Mouse (Mus musculus): ENCODE data around the gene Klhl9.
"Not testable (repeated sequence)": the region's sequence is repeated elsewhere in the genome, so short reads cannot be mapped to it uniquely, and the experiment has no call there.

Klhl9 gene

GRCm38 (mm10) chr4:88721791-88722721 lies at the start of gene Klhl9, which contains the start of gene Gm26566:
TSS of gene Klhl9 (minus strand) at chr4:88722465.
TSS of gene Gm26566 (plus strand) at chr4:88721805.
- peak; percentile 95 to 97 for DNase-seq

- DNase-seq = peak; percentile 47 to 55
These were observed 41.2 kb upstream of the Klhl9 start for GRCm38 (mm10) chr4:88763384-88764018.

DNA sequence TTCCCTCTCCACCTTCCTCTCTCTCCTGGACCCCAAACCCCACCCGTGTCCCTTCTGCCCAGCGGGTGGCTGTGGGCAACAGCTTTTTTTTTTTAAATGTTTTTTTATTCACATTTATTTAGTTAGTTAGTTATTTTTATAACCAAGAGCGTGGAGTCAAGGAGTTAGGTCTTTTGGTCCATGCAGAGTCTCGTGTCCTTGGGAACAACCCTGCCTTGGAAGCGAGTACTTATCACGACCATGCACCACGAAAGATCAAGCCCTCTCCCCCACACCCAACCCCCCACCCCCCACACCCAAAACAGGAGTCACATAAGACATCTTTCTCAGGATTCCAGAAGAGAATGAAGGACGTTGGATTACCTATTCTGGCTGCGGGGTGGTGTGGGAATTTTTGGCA lies 40.1 kb upstream of the Klhl9 start:
- DNase-seq = peak in 1 of 2 experiments; percentile 33

DNA sequence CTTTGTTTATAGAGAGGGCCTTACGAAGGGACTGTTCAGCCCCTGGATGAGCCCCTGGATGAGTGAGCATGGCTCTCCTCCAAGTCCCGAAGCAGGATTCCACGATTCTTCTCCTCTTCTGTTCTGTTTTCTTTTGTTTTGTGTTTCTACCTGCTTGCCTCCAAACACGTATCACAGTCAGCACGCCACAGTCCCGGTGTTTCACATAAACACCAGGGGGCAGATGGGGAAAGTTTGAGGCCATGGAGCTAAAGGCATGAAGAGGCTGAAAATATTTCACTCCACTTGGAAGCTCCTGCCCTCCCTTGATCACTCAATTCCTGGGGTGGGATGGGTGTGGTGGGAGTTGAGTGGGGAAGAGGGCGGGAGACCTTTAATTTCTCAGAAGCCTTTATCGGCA lies 39.5 kb upstream of the Klhl9 start:
- DNase-seq = peak; percentile 61 to 65

DNA sequence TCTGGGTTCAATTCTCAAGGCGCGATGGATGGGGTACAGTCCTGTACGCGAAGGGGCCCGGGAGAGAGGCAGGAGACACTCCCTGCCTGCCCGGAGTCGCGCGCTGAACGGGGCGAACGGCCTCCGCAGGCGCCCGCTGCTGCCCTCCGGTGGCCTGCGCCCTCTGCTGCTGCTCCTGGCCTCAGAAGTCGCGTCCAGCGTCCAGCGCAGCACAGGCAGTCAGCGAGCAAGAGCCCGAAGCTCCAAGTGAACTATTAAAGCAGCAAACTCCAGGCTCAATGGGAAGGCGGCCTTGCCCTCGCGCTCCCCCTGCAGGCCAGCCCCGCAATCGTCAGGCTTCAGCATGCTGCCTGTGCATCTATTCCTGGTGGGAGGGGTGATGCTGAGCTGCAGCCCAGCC lies 38.2 kb upstream of the Klhl9 start:
- peak; percentile 71 to 79 for DNase-seq

DNA sequence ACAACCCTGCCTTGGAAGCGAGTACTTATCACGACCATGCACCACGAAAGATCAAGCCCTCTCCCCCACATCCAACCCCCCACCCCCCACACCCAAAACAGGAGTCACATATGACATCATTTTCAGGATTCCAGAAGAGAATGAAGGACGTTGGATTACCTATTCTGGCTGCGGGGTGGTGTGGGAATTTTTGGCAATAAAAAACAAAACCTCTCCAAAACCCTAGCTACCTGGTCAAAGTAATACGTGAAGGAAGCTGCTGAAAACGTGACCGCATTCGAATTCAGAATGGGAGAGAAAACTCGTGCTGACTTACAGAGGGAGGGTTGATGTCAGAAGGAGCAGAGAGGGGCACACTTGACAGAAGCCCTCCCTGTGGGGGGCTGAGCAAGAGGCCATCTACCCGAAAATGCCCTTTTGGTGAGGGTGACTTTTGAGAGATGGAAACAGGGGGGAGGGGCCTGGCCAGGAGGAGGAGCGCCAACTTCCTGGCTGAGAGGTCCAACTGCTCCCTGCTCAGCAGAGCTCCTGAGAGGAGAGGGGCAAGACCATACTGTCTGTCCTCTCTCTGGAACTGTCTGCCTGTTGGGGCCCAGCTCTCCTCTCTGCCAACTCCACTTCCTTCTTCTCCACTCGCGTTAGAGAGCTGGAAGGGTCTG lies 37.5 kb upstream of the Klhl9 start, which contains the start of gene Gm13283:
Gm13283 (plus strand) TSS at position 510 of the 659 bp plus-strand sequence.
- peak; percentile 37 to 39 for DNase-seq

GRCm38 (mm10) chr4:88758751-88759150 lies 36.5 kb upstream of the Klhl9 start:
- DNase-seq = not testable (repeated sequence)

DNA sequence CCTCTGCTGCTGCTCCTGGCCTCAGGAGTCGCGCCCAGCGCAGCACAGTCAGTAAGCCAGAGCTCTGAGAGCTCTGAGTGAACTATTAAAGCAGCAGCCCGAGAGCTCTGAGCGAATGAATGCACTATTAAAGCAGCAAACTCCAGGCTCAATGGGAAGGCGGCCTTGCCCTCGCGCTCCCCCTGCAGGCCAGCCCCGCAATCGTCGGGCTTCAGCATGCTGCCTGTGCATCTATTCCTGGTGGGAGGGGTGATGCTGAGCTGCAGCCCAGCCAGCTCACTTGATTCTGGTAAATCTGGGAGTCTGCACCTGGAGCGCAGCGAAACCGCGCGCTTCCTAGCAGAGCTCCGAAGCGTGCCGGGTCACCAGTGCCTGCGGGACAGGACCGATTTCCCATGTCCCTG lies 35.4 kb upstream of the Klhl9 start:
- DNase-seq = peak; percentile 90 to 93

DNA sequence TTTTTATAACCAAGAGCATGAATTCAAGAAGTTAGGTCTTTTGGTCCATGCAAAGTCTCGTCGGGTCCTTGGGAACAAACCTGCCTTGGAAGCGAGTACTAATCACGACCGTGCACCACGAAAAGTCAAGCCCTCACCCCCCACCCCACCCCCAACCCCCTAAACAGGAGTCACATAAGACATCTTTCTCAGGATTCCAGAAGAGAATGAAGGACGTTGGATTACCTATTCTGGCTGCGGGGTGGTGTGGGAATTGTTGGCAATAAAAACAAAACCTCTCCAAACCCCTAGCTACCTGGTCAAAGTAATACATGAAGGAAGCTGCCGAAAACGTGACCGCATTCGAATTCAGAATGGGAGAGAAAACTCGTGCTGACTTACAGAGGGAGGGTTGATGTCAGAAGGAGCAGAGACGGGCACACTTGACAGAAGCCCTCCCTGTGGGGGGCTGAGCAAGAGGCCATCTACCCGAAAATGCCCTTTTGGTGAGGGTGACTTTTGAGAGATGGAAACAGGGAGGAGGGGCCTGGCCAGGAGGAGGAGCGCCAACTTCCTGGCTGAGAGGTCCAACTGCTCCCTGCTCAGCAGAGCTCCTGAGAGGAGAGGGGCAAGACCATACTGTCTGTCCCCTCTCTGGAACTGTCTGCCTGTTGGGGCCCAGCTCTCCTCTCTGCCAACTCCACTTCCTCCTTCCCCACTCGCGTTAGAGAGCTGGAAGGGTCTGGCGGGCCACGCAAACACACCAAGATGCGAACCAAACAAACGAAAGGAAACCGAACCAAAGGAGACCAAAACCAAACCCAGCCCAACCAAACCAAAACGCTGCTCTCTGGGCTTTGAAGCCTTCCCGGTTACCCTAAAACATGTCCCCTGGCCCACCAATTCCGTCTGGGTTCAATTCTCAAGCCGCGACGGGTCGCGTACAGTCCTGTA lies 34.6 kb upstream of the Klhl9 start:
- DNase-seq = peak in 1 of 2 experiments; percentile 20

GRCm38 (mm10) chr4:88754818-88755340 lies 32.6 kb upstream of the Klhl9 start, which contains the start of gene Gm13271:
TSS of gene Gm13271 (plus strand) at chr4:88754868.
- peak; percentile 67 to 75 for DNase-seq

DNA sequence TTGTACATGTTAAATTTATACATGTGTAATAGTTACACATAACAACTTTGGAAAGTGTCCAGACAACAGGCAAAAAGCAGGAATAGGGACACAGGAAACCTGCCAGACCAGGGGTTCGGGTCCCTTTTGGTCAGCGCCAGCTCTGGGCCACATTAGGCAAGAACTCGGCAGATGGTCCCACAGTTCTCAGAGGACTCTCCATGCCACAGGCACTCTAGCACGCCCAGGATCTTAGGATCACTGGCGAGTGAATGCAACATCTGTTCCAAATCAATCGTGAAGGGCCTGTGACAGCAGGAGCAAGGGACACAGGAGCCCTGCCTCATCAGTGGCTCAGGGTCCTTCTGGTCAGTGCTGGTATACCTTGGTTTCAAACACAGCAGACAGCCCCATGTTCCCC lies 27.7 kb upstream of the Klhl9 start:
- DNase-seq = no peak

GRCm38 (mm10) chr4:88744207-88744606 lies 21.9 kb upstream of the Klhl9 start:
- no peak for DNase-seq

DNA sequence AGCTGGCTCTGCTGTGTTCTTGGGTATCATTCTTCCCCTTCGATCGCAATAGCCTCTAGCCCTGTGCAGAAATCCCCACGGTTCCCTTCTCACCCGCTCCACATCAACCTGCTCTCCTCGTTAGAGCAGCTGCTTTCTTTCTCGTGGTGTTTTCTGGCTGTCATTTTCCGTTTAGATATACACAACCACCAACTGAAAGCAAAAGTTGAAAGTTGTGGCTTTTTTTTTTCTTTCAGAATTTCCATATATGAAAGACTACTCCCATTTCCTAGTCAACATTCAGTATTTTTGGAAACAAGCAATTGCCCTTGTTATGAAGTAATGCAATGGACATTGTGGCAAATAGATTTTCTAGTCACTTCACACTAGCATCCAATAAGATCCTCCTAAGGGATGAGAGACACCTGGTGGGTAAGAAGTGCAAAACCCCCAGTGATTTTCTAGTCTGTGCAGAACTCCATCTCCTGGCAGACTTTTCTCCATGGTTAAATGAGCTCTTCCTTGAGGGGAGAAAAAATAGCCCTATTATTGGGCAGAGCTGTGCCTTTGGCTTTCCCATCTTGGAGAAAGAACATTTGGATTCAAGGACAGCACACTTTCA lies 20.6 kb upstream of the Klhl9 start:
- no peak for DNase-seq

DNA sequence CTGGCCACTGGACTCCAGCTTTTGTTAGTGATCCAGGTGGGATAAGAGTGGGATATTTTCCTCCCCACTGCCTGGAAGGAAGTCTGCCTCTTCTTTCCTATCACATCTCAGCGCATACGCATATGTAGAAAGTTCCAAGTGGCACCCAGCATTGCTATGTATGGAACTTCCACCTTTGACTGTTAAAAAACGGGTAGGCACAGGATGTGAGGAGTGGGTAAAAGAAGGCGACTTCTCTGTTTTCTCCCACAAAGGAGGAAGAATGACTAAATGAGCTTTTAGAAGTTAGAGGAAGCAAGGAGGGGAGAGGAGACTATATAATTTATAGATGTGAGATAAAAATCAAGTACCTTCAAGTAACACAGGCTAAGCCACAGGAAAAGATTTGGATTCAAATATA lies 19.2 kb upstream of the Klhl9 start:
- no peak for DNase-seq

DNA sequence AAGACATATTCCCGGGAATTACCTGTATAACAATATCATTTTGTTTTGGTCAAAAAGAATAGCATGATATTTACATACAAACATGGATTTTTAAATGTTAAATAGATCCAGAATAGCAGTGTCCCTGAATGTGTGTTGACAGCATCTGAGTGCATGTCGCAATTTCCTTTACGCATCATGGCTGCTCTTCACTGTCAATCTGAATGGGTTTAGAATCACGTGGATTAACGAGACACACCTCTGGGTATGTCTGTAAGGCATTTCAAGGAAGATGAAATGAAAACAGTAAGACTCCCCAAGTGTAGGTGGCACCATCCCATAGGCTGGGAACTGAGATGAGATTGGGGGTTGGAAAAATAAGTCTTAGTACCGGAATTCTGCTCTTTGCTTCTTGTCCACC lies 16.8 kb upstream of the Klhl9 start:
- no peak for DNase-seq

DNA sequence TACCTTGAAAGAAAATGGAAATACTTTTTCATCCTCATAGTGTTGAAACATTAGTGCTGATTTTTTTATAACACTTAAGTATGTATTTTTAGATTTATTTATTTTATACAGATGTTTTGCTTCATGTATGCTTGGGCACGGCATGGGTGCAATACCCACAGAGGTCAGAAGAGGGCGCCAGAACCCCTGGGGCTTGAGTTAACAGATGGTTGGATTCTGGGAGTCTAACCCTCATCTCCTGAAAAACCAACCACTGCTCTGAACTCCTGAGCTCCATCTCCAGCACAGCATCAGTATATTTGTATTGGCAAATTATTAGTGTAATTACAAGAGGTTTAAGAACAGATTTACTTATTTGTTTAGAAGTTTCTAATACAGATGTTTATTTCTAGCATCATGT lies 16.2 kb upstream of the Klhl9 start:
- peak; percentile 66 to 77 for DNase-seq

DNA sequence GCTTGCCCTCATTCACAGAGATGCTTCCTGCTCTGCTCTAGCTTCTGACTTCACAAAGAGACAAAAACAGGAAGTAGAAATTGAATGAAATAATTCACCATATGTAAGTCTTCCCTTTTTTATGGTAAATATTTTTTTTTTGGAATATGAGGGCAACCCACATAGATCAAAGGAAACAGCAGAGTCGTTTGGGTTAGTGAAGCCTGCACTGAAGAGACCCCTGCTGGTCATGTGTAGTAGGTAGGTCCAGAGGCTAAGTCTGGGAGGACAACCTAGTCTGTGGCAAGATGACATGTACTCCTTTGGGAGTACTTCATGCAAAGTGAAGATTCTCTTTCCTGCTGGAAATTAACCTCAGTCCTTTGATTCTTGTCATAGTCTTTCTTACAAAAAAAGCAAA lies 5.1 kb upstream of the Klhl9 start:
- DNase-seq = peak in 1 of 2 experiments; percentile 26

DNA sequence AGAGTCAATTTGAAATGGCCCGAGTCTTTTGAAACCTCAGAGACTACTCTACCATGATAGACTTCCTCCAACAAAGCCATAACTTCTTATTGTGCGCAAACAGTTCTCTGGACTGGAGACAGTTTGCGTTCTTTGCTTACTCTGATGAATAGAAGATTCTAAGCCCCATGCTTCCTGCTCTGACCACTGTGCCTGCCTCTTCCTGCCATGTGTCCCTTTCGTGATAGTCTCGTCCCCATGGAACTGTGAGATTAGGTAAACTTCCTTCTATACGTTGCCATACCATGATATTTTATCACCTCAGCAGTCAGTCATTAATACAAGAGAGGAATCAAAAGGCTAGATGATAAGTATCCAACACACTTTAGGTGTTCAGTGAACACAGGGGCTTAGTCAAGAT lies 4.5 kb upstream of the Klhl9 start:
- DNase-seq = no peak

DNA sequence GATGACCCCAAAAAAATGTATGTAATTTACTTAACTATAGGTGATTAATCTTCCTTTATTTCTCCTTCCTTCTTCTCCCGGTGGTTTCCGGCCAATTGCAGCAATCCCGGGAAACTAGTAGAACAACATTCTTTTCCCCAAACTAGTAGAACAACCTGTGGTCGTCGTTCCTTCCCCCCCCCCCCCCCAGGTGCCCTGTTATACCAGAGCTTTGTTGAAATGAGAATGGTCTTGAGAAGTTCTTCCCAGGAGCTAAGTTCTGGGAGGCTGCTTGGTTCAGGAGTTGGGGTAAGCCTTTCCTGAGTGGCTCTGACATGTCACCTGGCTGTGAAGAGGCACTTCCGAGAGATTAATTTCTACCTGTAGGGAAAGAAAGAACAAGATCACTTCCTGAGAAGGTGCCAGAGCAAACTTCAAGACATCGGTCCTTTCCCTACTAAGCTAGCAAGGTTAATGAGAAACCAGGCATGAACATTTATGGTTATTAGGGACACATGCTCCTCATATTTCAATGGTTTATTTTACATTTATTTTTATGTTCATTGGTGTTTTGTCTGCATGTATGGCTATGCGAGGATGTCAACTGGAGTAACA lies 1.3 kb upstream of the Klhl9 start:
- DNase-seq = no peak

DNA sequence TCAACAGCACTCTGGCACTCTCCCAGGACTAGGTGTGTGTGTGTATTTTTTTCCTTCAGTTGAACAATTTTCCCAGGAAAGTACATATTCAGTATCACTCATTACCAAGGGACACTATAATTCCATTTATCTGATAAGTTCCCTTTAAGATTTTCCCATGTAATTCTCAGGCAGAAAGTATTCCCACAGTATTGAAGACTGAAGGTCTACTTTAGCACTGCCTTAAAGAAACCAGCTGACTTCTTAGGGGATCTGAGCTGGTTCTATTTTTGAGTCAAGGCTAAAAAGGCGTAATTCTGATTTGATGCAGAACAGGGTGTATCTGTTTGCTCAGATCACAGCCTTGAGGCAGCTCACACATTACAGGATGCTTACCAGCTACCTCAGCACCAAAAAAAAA lies 3.5 kb downstream of the Klhl9 start:
- peak in 1 of 2 experiments; percentile 27 for DNase-seq

DNA sequence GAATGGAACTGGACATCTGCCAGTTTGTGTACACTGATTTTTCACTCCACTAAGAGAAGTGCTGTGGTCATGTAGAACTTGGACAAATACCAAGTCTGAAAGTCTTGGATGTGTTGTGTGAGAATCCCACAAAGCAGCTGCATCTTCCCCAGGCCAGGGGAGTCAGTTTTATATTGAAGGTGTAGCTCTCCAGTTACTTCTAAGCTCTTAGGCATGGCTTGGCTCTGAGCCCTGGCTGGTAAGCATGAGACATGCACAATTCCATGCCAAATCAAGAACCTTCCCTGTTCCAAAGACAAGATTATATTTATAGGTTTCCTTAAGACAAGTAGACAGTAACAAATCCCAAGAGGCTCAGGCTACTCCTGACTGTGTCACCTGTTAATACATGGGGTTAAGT lies 7.2 kb downstream of the Klhl9 start:
- peak; percentile 30 to 44 for DNase-seq
